Mouse (Mus musculus) kidney, adult 2 months (tissue): ENCODE data around the gene Cpne4.

Experiments used
- CTCF ChIP-seq: fragments of 200-500 bp; conservative IDR thresholded peaks from 2 replicates; pipeline ENCODE4 v1.5.1; 2011; ENCODE audit warnings: low read depth, mild to moderate bottlenecking, control low read depth, low read length, moderate library complexity, mixed read lengths; ENCODE audit not compliant: insufficient read depth, insufficient read length
- POLR2A ChIP-seq: fragments of 200-500 bp; IDR thresholded peaks from one replicate; pipeline ENCODE4 v1.6.1; 2011; ENCODE audit warnings: low read depth, low read length, control low read depth

GRCm38 (mm10) chr9:105080246-105080645 lies 533.2 kb downstream of the Cpne4 start:
- TF ChIP-seq CTCF: no peak
- no peak for TF ChIP-seq POLR2A
